Mouse (Mus musculus) olfactory bulb, adult 2 months (tissue): Measurements from ENCODE around the gene Gm45194.

Experiments used
- CTCF ChIP-seq: fragments of 200-500 bp; IDR thresholded peaks from 2 replicates; pipeline ENCODE4 v1.5.1; 2012; ENCODE audit warnings: low read depth, mild to moderate bottlenecking, low read length, moderate library complexity; ENCODE audit not compliant: insufficient read depth
- POLR2A ChIP-seq: fragments of 200-500 bp; IDR thresholded peaks from 2 replicates; pipeline ENCODE4 v1.6.1; 2012; ENCODE audit warnings: mild to moderate bottlenecking, low read depth, low read length, moderate library complexity; ENCODE audit not compliant: insufficient read depth

DNA sequence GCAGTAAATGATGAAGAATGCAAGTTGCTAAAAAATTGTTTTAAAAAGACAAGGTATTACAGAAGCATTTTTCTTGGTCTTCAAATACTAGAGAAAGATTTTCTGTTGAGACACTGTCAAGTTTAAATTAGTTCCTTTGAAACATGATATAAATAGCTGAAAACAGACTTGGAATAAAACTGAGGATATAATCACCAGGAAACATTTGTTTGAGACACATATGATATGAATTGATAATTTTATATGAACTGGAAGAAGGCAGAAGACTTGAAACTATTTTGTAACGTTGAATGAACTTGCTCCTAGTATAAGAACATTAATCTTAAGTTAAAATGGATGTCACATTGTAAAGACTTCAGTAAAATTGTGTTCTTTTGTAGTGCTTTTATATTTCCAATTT lies 108.5 kb downstream of the Gm45194 start:
- TF ChIP-seq POLR2A (no peak), CTCF (no peak)
